Mouse (Mus musculus): Measurements from ENCODE around the gene Podnl1.

DNA sequence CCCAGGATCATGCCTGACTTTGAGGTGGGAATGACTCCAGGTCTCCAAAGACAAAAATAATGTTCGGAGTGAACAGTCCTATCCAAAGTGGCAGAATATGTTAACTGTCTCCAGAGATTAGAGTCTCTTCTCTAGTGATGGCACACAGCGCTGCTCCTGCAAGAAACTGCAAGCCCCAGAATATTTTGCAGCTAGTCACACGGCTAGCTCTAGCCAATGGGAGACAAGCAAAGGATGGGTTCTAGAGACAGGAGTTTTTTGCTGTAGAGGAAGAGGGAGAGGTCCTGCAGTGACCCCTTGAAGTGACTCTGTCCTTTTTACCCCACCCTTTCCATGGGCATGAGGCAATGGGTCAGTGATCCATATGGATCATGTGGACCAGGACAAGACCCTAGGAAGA, 12.1 kb downstream of the Podnl1 start:
- TF ChIP-seq CTCF (IDR thresholded peaks at IDR 0.05; ENCODE audit: low read depth), result no peak
- no peak for TF ChIP-seq EP300 (IDR thresholded peaks at IDR 0.05; ENCODE audit: low read depth)
